Mouse (Mus musculus) macrophage (primary cell): ENCODE results near the gene AW209491. TPM values are rescaled to one million over a fixed set of nuclear protein-coding genes. Genes with fewer than 3 reads are reported as not detected.

Source experiments
- polyA plus RNA-seq: library from polyadenylated mRNA; stranded (reverse); fragments of 250-400 nt; gene quantifications from 3 replicates; pipeline ENCODE4 v1.2.4, GENCODE M21; 2018; ENCODE audit warnings: inconsistent platforms

The AW209491 gene
- polyA plus RNA-seq, 1 experiment from 2014 or later, result 8.9 TPM

Other genes starting within 250 kb of the AW209491 start
- gene Hecw1, start 106.9 kb upstream of the AW209491 start, polyA plus RNA-seq, result not detected in 3 replicates
- 33.0 to 89.7 TPM (median 50.0 TPM) in 3 replicates for gene Mrpl32, start 17.0 kb upstream of the AW209491 start, polyA plus RNA-seq
- 56.7 to 88.2 TPM (median 85.0 TPM) in 3 replicates for gene Psma2, start 16.9 kb upstream of the AW209491 start, polyA plus RNA-seq